In genomic region chr2:37757784-37758183, GRCm38 (mm10) we compare ENCODE assay signal across 12 mouse cellular contexts. TPM values are rescaled to one million over a fixed set of nuclear protein-coding genes. Genes with fewer than 3 reads are reported as not detected.
DNase-seq lines count a peak whose midpoint lies in the region; ATAC-seq lines count a peak whose summit lies in the region.
"Had no signal": no experiment of that assay in that cellular context is flagged by ENCODE, and none has a peak within 500 bp of the region (broad histone marks: within the 10 kb centered on the region; RNA-seq: fewer than 3 reads in every experiment).

No protein-coding gene starts in this region.

- DNase-seq in heart, postnatal 10 days: no peak
- DNase-seq in retina, postnatal 1 day: peak; percentile 63
- DNase-seq in retina, embryonic 14.5 days (ENCODE audit: low spot score): no peak
- no peak for DNase-seq in adrenal gland, adult 2 months
- DNase-seq in adrenal gland, postnatal 14 days: no peak
- DNase-seq in frontal cortex, adult 2 months (ENCODE audit: extremely low spot score in 1 of 2, low spot score in 1 of 2): no peak
- DNase-seq: cerebellum, postnatal 14 days; kidney, adult 18-20 months had no signal

- H3K27me3 ChIP-seq in heart, embryonic 11.5 days (ENCODE audit: control insufficient read depth, insufficient read depth, low read length): peaks cover 2% of the 10 kb centered on the region; the same call in 1 of the 2 replicates
- peaks cover 8% of the 10 kb centered on the region for H3K27me3 ChIP-seq in limb, embryonic 12.5 days

- peaks cover 14% of the 10 kb centered on the region for H3K4me1 ChIP-seq in heart, embryonic 11.5 days (ENCODE audit: control insufficient read depth, insufficient read depth, low read length)
- peaks cover 36% of the 10 kb centered on the region for H3K4me1 ChIP-seq in limb, embryonic 12.5 days (replicated peaks)

- H3K9ac ChIP-seq in heart, embryonic 11.5 days (ENCODE audit: low read depth, low read length): peak overlapping the region; percentile 50; the same call in 1 of the 2 replicates
- H3K9ac ChIP-seq in limb, embryonic 12.5 days (replicated peaks): 0 out of 2 replicates have a peak overlapping the region, but pooled peaks have one; percentile 9

- H3K4me2 ChIP-seq in heart, embryonic 11.5 days: peak overlapping the region; percentile 43
- peak overlapping the region; percentile 43 for H3K4me2 ChIP-seq in limb, embryonic 12.5 days

- H3K36me3 ChIP-seq in heart, embryonic 11.5 days (ENCODE audit: control insufficient read depth, insufficient read depth, low read length): no peaks in the 10 kb centered on the region
- no peaks in the 10 kb centered on the region for H3K36me3 ChIP-seq in limb, embryonic 12.5 days

- no peak overlapping the region for H3K4me3 ChIP-seq in heart, embryonic 11.5 days (ENCODE audit: low read depth, low read length)
- H3K4me3 ChIP-seq in limb, embryonic 12.5 days (replicated peaks): no peak overlapping the region
- H3K4me3 ChIP-seq: left cerebral cortex, adult 2 months had no signal

- H3K9me3 ChIP-seq in heart, embryonic 11.5 days (replicated peaks; ENCODE audit: control insufficient read depth, low read length): no peaks in the 10 kb centered on the region
- H3K9me3 ChIP-seq in limb, embryonic 12.5 days: no peaks in the 10 kb centered on the region

- 71% methylated on average over 4 of the region's 4 CpGs for WGBS in heart, embryonic 11.5 days (ENCODE audit: insufficient replicate concordance)
- 73% methylated on average over 4 of the region's 4 CpGs for WGBS in limb, embryonic 12.5 days

- ATAC-seq in heart, embryonic 11.5 days (replicated peaks; ENCODE audit: insufficient number of reproducible peaks, low FRiP score, low TSS enrichment): no peak
- no peak for ATAC-seq in limb, embryonic 12.5 days (ENCODE audit: insufficient number of reproducible peaks, insufficient read depth, low FRiP score, low TSS enrichment, low read depth)

- no peak overlapping the region for H3K27ac ChIP-seq in heart, embryonic 11.5 days (ENCODE audit: low read depth, low read length)
- H3K27ac ChIP-seq in limb, embryonic 12.5 days: 0 out of 2 replicates have a peak overlapping the region, but pooled peaks have one; percentile 1

- intact Hi-C loops in heart, postnatal 10 days (cut with DNase I): no loop called here

RNA-seq across cellular contexts. Expression of gene Crb2, which starts 18.3 kb away (rescaled TPM):
- polyA plus RNA-seq in heart, embryonic 11.5 days (2014; fragmentation: Nextera tagmentation; extraction: Ambion mirVana): 6.1 and 6.5 TPM in 2 replicates
- 1 to 10 TPM in 1 of 2 experiments, under 1 TPM in 1; 0.96 to 1.7 TPM for total RNA-seq in heart, postnatal 10 days (2021)
- 0.92 and 0.95 TPM in 2 replicates for polyA plus RNA-seq in limb, embryonic 12.5 days (2016; fragmentation: Nextera tagmentation; extraction: Ambion mirVana)
- under 1 TPM; 0.32 to 0.73 TPM for total RNA-seq in adrenal gland, adult 2 months (2021)
- polyA plus RNA-seq in adrenal gland, adult 2 months (2012; rRNA removed): 0.47 and 0.86 TPM in 2 replicates
- 0.60 and 0.82 TPM in 2 replicates for total RNA-seq in adrenal gland, postnatal 14 days (2021)
- polyA plus RNA-seq in frontal cortex, adult 2 months (2012; rRNA removed): 1.7 and 2.0 TPM in 2 replicates
- total RNA-seq: neutrophil, adult 5-6 weeks had no signal

RNA-seq across cellular contexts. Expression of gene Strbp, which starts 54.1 kb away (rescaled TPM):
- 29.2 and 32.4 TPM in 2 replicates for polyA plus RNA-seq in heart, embryonic 11.5 days (2014; fragmentation: Nextera tagmentation; extraction: Ambion mirVana)
- 10 to 100 TPM; 22.7 to 23.7 TPM for total RNA-seq in heart, postnatal 10 days (2021)
- polyA plus RNA-seq in limb, embryonic 12.5 days (2016; fragmentation: Nextera tagmentation; extraction: Ambion mirVana): 48.7 and 51.4 TPM in 2 replicates
- total RNA-seq in adrenal gland, adult 2 months (2021): 10 to 100 TPM; 57.0 to 61.7 TPM
- polyA plus RNA-seq in adrenal gland, adult 2 months (2012; rRNA removed): 1.5 TPM in 2 replicates
- total RNA-seq in adrenal gland, postnatal 14 days (2021): 43.6 and 45.4 TPM in 2 replicates
- polyA plus RNA-seq in frontal cortex, adult 2 months (2012; rRNA removed): 75.6 and 75.7 TPM in 2 replicates

Comparison
In these comparisons a context has a peak if more than half of its experiments do, and no peak if none do; other contexts are left out.
1. RNA of gene Strbp, which starts 54.1 kb away (polyA plus RNA-seq): 75.6 to 75.7 TPM in frontal cortex, adult 2 months, 48.7 to 51.4 TPM in limb, embryonic 12.5 days and 29.2 to 32.4 TPM in heart, embryonic 11.5 days; 1.5 TPM in adrenal gland, adult 2 months; every median in the first group is over 10 times any median in the second.